8 mouse cellular contexts compared by ENCODE assay signal in genomic region chr12:3425375-3426341, GRCm38 (mm10). TPM values are rescaled to one million over a fixed set of nuclear protein-coding genes. Genes with fewer than 3 reads are reported as not detected.
DNase-seq lines count a peak whose midpoint lies in the region; ATAC-seq lines count a peak whose summit lies in the region.

No protein-coding gene starts in this region.

- peak overlapping the region; percentile 99 for H3K27ac ChIP-seq in heart, embryonic 12.5 days (ENCODE audit: poor library complexity, severe bottlenecking)
- H3K27ac ChIP-seq in midbrain, embryonic 10.5 days (replicated peaks): peak overlapping the region; percentile 96

- WGBS in heart, embryonic 12.5 days: 40% methylated on average over 15 of the region's 15 CpGs
- WGBS in midbrain, embryonic 10.5 days: 50% methylated on average over 15 of the region's 15 CpGs

- peaks cover 14% of the 10 kb centered on the region; the same call in 1 of the 2 replicates for H3K36me3 ChIP-seq in heart, embryonic 12.5 days
- H3K36me3 ChIP-seq in midbrain, embryonic 10.5 days: peaks cover 33% of the 10 kb centered on the region

- H3K9me3 ChIP-seq in heart, embryonic 12.5 days (replicated peaks): no peaks in the 10 kb centered on the region
- no peaks in the 10 kb centered on the region for H3K9me3 ChIP-seq in midbrain, embryonic 10.5 days (replicated peaks)

- H3K9ac ChIP-seq in heart, embryonic 12.5 days: peak overlapping the region; percentile 60

- peak; percentile 22 for ATAC-seq in CD4-positive, CD25-positive, alpha-beta regulatory T cell, adult 4 months
- ATAC-seq in heart, embryonic 12.5 days (ENCODE audit: insufficient number of reproducible peaks, low FRiP score): 0 out of 2 replicates have a peak, but pooled peaks have one; percentile 4

- H3K4me2 ChIP-seq in heart, embryonic 12.5 days: peak overlapping the region; percentile 71

- H3K4me3 ChIP-seq in heart, embryonic 12.5 days: peak overlapping the region; percentile 84
- H3K4me3 ChIP-seq in midbrain, embryonic 10.5 days: peak overlapping the region; percentile 85

- no peaks in the 10 kb centered on the region for H3K27me3 ChIP-seq in heart, embryonic 12.5 days (replicated peaks)
- H3K27me3 ChIP-seq in midbrain, embryonic 10.5 days (ENCODE audit: low read depth, poor library complexity, severe bottlenecking): no peaks in the 10 kb centered on the region

- H3K4me1 ChIP-seq in heart, embryonic 12.5 days (replicated peaks): peaks cover 20% of the 10 kb centered on the region
- H3K4me1 ChIP-seq in midbrain, embryonic 10.5 days: peaks cover 18% of the 10 kb centered on the region

- peak; percentile 37 for DNase-seq in adrenal gland, adult 2 months
- no peak for DNase-seq in adrenal gland, adult 8-10 months
- DNase-seq in cerebellum, postnatal 25 days: peak; percentile 42 to 57
- peak; percentile 28 to 48 for DNase-seq in kidney, postnatal 4 days
- DNase-seq in midbrain, embryonic 10.5 days (ENCODE audit: low spot score): no peak
- peak; percentile 51 for DNase-seq in thymus, postnatal 4 days

RNA-seq across cellular contexts. Expression of gene Asxl2, which starts 1.0 kb away (rescaled TPM):
- 10 to 100 TPM; 29.9 to 40.4 TPM for total RNA-seq in adrenal gland, adult 2 months (2021)
- 6.4 and 6.7 TPM in 2 replicates for polyA plus RNA-seq in adrenal gland, adult 2 months (2012; rRNA removed)
- total RNA-seq in adrenal gland, adult 8-10 months (2022): 10 to 100 TPM; 38.3 to 62.8 (median 44.5) TPM
- polyA plus RNA-seq in CD4-positive, CD25-positive, alpha-beta regulatory T cell, adult 4 months (2017; shearing (Covaris generic)): 10 to 100 TPM; 55.6 to 64.8 TPM
- polyA plus RNA-seq in heart, embryonic 12.5 days (2016; fragmentation: Nextera tagmentation; extraction: Ambion mirVana): 22.6 and 24.5 TPM in 2 replicates
- polyA plus RNA-seq in midbrain, embryonic 10.5 days (2016; fragmentation: Nextera tagmentation; extraction: Ambion mirVana): 14.0 and 15.6 TPM in 2 replicates

Comparison
In these comparisons a context has a peak if more than half of its experiments do, and no peak if none do; other contexts are left out.
1. DNase-seq: peak in adrenal gland, adult 2 months (single experiment), cerebellum, postnatal 25 days (2 of 2), kidney, postnatal 4 days (2 of 2) and thymus, postnatal 4 days (single experiment); none in adrenal gland, adult 8-10 months (single experiment) and midbrain, embryonic 10.5 days (single experiment).